Mouse (Mus musculus) ES-Bruce4 (cell line): ENCODE results near the gene Tspoap1. TPM values are rescaled to one million over a fixed set of nuclear protein-coding genes. Genes with fewer than 3 reads are reported as not detected.
A peak's percentile ranks its signal among the peaks of the same experiment; 100 is the strongest.

ENCODE experiments used
- H3K27ac ChIP-seq: 2 replicates; pipeline ENCODE4 v1.5.1; 2012; ENCODE audit warnings: low read length, inconsistent platforms; ENCODE audit not compliant: insufficient read depth
- H3K27me3 ChIP-seq: 2 replicates; pipeline ENCODE4 v1.6.1; 2012; ENCODE audit warnings: mild to moderate bottlenecking, low read length, inconsistent platforms; ENCODE audit not compliant: control insufficient read depth, poor library complexity, insufficient read depth, severe bottlenecking
- H3K36me3 ChIP-seq: 2 replicates; pipeline ENCODE4 v1.6.1; 2012; ENCODE audit warnings: inconsistent platforms, mild to moderate bottlenecking, low read length, moderate library complexity; ENCODE audit not compliant: control insufficient read depth, poor library complexity, insufficient read depth, severe bottlenecking
- H3K4me1 ChIP-seq: one replicate; pipeline ENCODE4 v1.8.1; 2011; ENCODE audit warnings: low read length; ENCODE audit not compliant: control insufficient read depth, insufficient read depth
- H3K4me3 ChIP-seq: 2 replicates; pipeline ENCODE4 v1.5.1; 2011; ENCODE audit warnings: low read depth, mild to moderate bottlenecking, low read length
- H3K9ac ChIP-seq: 2 replicates; pipeline ENCODE4 v1.6.1; 2012; ENCODE audit warnings: low read depth, mild to moderate bottlenecking, inconsistent platforms; ENCODE audit not compliant: poor library complexity, severe bottlenecking
- H3K9me3 ChIP-seq: replicated peaks from 2 replicates; pipeline ENCODE4 v1.6.1; 2012; ENCODE audit warnings: mild to moderate bottlenecking, low read length, inconsistent platforms; ENCODE audit not compliant: control insufficient read depth, poor library complexity, insufficient read depth, severe bottlenecking
- CTCF ChIP-seq: IDR thresholded peaks from one replicate; pipeline ENCODE4 v1.8.1; 2011; ENCODE audit warnings: low read depth, low read length
- EP300 ChIP-seq: IDR thresholded peaks from 2 replicates; pipeline ENCODE4 v1.6.1; 2011; ENCODE audit warnings: low read depth, low read length; ENCODE audit not compliant: insufficient read depth
- POLR2A ChIP-seq: IDR thresholded peaks from one replicate; pipeline ENCODE4 v1.8.1; 2011; ENCODE audit warnings: low read length; ENCODE audit not compliant: insufficient read depth
- polyA plus RNA-seq: library from polyadenylated mRNA; stranded (reverse); fragments of >200 nt; gene quantifications from 2 replicates; pipeline ENCODE4 v1.2.4, GENCODE M21; 2011; ENCODE audit warnings: low read depth; ENCODE audit not compliant: missing spikeins, insufficient read depth, insufficient read length

Tspoap1 gene
- polyA plus RNA-seq, 1 experiment = 3.2 TPM

GRCm38 (mm10) chr11:87722168-87722567, 38.2 kb upstream of the Tspoap1 start:
- Histone ChIP-seq H3K4me1 (no peaks in the 10 kb centered on the region), H3K27ac (no peak overlapping the region), H3K36me3 (no peaks in the 10 kb centered on the region), H3K9me3 (no peaks in the 10 kb centered on the region), H3K9ac (no peak overlapping the region), H3K27me3 (no peaks in the 10 kb centered on the region), H3K4me3 (no peak overlapping the region)
- TF ChIP-seq EP300 = no peak
- no peak for TF ChIP-seq CTCF
- TF ChIP-seq POLR2A = no peak

DNA sequence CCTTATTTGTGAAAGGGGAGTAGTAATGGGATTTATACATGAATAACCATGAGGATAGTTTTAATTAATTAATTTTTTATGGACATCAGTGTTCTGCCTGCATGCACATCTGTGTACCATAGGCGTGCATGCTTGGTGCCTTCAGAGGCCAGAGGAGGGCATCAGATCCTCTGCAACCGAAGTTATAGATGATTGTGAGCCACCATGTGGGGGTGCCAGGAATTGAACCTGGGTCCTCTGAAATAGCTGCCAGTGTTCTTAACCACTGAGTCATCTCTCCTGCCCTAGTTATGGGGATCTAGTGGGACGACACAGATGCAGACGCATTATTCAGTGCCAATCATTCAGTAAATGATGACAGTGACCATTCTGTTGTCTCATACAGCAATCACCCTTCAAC, 37.5 kb upstream of the Tspoap1 start:
- H3K4me3 ChIP-seq = no peak overlapping the region
- no peak for TF ChIP-seq EP300
- peak; percentile 4 for TF ChIP-seq CTCF

DNA sequence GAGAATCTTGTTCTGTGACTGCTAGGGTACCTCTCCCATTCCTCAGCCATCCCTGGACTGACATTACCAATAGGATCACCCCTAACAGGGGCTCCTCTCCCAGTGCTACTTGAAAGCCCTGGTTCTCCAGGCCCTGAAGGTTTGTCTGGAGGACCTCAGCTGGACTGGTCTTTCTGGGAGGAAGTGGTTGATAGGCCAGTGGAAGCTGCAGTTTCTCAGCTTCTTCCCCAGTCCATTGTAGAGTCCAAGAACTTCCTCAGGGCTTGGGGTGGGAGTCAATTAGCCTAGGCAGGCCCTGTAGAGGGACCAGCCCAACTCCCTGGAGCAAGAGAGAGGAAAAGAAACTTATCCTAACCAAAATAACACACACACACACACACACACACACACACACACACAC, 34.8 kb upstream of the Tspoap1 start:
- no peak overlapping the region for H3K9ac ChIP-seq
- H3K4me1 ChIP-seq = no peaks in the 10 kb centered on the region
- TF ChIP-seq CTCF (no peak), POLR2A (no peak), EP300 (no peak)
- no peaks in the 10 kb centered on the region for H3K27me3 ChIP-seq
- no peaks in the 10 kb centered on the region for H3K9me3 ChIP-seq
- no peak overlapping the region for H3K27ac ChIP-seq
- H3K36me3 ChIP-seq = no peaks in the 10 kb centered on the region
- H3K4me3 ChIP-seq = no peak overlapping the region

More for the DNA sequence above, 37.5 kb upstream of the Tspoap1 start:
- Histone ChIP-seq H3K27ac (no peak overlapping the region), H3K4me1 (no peaks in the 10 kb centered on the region), H3K27me3 (no peaks in the 10 kb centered on the region), H3K36me3 (no peaks in the 10 kb centered on the region), H3K9ac (no peak overlapping the region), H3K9me3 (no peaks in the 10 kb centered on the region)

GRCm38 (mm10) chr11:87725964-87726562, 34.3 kb upstream of the Tspoap1 start:
- Histone ChIP-seq H3K4me3 (no peak overlapping the region), H3K9ac (no peak overlapping the region)

DNA sequence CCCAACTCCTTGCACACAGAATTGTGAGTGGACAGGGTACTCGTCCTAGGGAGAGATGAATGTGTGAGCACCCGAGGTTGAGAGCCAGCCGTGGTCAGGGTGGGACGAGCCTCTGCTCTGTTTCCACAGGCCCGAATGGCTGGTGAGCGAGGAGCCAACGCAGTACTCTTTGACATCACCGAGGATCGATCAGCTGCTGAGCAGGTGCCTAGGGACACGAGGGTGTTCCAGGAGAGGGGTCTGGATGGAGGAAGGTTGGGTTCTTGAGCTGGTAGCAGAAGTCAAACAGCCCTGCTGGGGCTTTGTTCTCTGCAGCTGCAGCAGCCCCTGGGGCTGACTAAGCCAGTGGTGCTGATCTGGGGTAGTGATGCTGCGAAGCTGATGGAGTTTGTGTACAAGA, 33.3 kb upstream of the Tspoap1 start:
- no peaks in the 10 kb centered on the region for H3K36me3 ChIP-seq
- no peak overlapping the region for H3K27ac ChIP-seq
- H3K4me1 ChIP-seq = no peaks in the 10 kb centered on the region
- H3K9me3 ChIP-seq = no peaks in the 10 kb centered on the region
- no peaks in the 10 kb centered on the region for H3K27me3 ChIP-seq
- H3K4me3 ChIP-seq = no peak overlapping the region
- no peak for TF ChIP-seq EP300
- no peak for TF ChIP-seq CTCF
- no peak for TF ChIP-seq POLR2A
- no peak overlapping the region for H3K9ac ChIP-seq

More at GRCm38 (mm10) chr11:87725964-87726562, 34.3 kb upstream of the Tspoap1 start:
- no peaks in the 10 kb centered on the region for H3K4me1 ChIP-seq
- TF ChIP-seq EP300 (no peak), CTCF (no peak), POLR2A (no peak)
- no peak overlapping the region for H3K27ac ChIP-seq
- H3K9me3 ChIP-seq = no peaks in the 10 kb centered on the region
- no peaks in the 10 kb centered on the region for H3K36me3 ChIP-seq
- no peaks in the 10 kb centered on the region for H3K27me3 ChIP-seq

DNA sequence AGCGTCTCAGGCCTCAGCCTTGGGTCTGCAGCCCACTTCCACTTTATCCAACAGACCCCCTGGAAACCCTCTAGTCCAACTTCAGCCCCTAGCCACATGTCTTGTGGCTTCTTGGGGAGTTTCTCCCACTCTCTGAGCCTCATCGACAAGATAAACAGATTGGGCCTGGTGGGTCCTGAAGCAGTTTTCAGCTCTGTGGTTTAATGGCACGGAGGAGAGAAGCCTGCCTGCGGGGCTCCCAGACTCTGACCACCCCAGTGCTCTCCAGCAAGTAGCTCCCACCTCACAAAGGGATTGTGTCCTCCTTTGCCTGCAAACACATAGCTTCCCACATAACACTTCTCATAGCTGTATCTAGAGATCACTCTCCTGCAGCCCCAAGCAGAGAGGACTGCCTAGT, 32.9 kb upstream of the Tspoap1 start:
- Histone ChIP-seq H3K36me3 (no peaks in the 10 kb centered on the region), H3K27me3 (no peaks in the 10 kb centered on the region), H3K9ac (no peak overlapping the region), H3K4me3 (no peak overlapping the region), H3K9me3 (no peaks in the 10 kb centered on the region), H3K4me1 (no peaks in the 10 kb centered on the region), H3K27ac (no peak overlapping the region)
- TF ChIP-seq EP300 (no peak), CTCF (no peak), POLR2A (no peak)
